Mouse (Mus musculus) heart, postnatal 36 days (tissue): Measurements from ENCODE around the gene Mybpc3. TPM values are rescaled to one million over a fixed set of nuclear protein-coding genes. Genes with fewer than 3 reads are reported as not detected.
"Not testable (repeated sequence)": the region's sequence is repeated elsewhere in the genome, so short reads cannot be mapped to it uniquely, and the experiment has no call there.

ENCODE experiments used
- DNase-seq, 2 experiments: peaks; one replicate each; pipeline ENCODE4 v3.0.0; 2021 to 2022
- intact Hi-C: fragments of 180-260 bp; cut with DNase I; formaldehyde crosslinking; loops from one replicate; pipeline ENCODE4 v1.15.1; 2025
- total RNA-seq, 2 experiments: library from RNA; stranded (reverse); gene quantifications; 2 replicates each; pipeline ENCODE4 v1.2.3; 2021

Gene Mybpc3
- total RNA-seq, 2 experiments from 2014 or later = 1,434 to 1,723 TPM

DNA sequence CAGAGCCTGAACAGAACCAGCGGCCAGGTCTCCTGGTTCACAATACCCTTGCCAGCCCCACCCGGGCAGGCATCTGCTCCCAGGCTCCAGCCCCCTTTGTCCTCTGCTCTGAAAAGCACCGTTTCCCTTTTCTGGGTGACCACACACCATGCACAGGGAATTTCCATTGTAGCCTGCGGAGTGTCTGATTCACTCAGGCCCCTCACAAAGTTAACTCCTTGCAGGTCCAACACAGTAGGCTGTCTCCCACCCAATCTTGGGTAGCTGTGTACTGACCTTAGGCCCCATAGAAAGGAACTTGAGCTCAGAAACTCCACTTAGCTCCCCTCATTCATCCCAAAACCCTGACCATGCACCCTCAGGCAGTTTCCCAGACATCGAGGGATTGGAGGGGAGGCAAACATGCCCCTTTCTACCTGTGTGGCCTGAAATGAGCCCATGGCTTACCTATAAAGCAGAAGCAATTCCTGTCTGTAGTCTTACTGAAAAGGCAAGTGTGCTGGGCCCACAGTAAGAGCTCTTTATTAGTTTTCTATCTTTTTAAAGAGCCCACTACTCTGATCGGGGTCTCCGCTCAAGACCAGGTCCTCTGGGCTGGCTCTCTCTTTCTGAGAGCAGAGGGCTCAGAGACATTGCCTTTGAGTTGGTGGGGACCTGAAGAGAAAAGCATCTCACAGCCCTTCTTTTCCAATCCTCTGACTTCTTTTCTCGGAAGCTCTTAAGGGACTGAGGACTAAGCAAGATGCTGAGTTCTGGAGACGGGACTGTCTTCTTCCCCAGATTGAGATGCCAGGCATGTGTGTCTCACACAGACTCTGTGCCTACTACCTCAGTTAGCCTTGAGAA is 31.3 kb upstream of the Mybpc3 start:
- intact Hi-C loops = no loop called here
- no peak for DNase-seq

DNA sequence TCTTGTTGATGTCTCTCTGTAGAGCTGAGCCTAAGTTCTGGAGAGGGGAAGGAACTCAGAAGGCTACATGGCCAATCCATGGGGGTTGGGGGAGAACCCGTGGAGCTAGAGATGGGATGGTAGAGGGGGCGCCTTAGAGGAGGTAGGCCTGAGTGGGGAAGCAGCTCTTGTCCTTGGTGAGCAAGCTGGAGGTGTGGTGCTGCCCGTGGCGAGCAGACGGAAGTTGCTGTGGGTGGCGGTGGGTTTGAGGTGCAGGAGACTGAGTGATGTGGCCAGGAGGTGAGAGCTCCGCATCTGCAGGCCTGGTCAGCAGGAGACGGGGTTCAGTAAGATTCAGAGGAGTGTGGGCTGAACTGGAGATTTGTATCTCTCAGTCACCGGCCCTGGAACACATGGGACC is 30.5 kb upstream of the Mybpc3 start:
- intact Hi-C loops = no loop called here
- no peak for DNase-seq

- intact Hi-C loops = no loop called here
- DNase-seq = no peak
Measured at GRCm38 (mm10) chr2:91088987-91089386, 29.0 kb upstream of the Mybpc3 start.

DNA sequence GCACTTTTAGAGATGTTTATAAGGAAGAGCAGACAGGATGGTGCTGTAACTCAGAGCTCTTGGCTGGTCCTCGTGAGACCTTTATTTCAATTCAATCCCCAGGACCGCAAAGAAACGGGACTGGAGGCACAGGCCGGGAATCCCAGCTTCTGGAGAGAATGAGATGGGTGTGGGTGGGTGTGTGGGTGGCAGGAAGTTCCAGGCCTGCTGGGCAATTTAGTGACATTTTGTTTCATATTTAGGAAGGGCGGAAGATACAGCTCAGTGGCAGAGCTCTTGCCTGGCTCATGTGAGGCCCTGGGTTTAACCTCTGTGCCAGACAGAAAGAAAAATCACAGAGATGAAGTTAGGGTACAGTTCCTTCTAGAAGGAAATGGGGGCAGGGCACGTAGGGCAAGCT is 27.7 kb upstream of the Mybpc3 start:
- intact Hi-C loops = no loop called here
- no peak for DNase-seq

DNA sequence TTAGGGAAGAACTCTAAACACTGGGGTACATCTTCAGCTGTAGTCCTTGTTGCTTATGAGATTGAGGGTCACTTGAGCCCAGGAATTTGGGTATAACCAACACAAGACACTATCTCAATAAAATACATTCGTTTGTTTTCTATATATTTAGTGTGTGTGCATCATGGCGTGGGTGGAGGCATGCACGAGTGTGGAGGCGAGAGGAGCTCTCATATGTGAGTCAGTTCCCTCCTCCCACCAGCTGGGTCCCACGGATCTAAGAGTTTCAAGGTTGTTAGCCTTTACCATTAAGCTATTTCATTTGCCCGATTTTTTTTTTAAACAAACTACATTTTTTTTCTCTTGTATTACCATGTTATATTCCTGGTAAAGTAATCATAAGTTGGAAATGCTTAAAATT is 27.1 kb upstream of the Mybpc3 start:
- intact Hi-C loops = no loop called here
- DNase-seq = no peak

DNA sequence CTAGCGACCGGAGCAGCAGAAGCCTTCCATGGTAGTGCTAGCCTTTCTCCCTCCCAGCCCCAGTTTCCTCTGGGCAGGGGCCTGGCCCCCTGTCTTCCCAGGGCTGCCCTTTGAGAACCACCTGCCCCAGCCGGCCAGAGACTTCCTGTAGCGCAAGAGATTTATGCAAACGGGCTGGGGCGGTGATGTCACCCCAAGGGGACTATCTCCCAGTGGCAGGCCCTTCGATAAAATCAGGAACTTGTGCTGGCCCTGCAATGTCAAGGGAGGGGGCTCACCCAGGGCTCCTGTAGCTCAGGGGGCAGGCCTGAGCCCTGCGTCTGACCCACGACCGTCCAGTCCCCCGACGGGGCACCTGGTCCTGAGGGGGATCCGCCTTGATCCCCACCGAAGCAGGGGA is 21.4 kb upstream of the Mybpc3 start:
- DNase-seq = no peak
- intact Hi-C loops = no loop called here

DNA sequence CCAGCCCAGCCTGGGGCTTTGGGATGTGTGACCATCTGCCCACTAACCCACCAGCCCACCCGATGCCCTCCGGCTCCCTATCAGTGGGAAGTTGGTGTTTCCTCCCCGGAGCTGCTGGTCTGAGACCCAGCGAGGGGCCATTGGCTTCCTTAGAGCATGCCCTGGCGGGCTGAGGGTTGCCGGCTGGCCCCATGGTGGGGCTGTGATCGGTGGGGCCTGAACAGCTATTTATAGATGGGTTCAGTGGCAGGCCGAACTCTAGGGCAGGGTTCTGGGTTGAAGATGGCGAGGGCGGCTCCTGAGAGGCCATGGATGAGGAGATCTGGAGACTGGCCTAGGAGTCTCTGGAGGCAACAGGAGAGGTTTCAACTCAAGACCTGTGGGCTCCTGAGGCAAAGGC is 20.9 kb upstream of the Mybpc3 start:
- intact Hi-C loops = no loop called here

GRCm38 (mm10) chr2:91098156-91098555 is 19.8 kb upstream of the Mybpc3 start:
- no peak for DNase-seq
- intact Hi-C loops = no loop called here

More for the DNA sequence above, 20.9 kb upstream of the Mybpc3 start:
- no peak for DNase-seq

DNA sequence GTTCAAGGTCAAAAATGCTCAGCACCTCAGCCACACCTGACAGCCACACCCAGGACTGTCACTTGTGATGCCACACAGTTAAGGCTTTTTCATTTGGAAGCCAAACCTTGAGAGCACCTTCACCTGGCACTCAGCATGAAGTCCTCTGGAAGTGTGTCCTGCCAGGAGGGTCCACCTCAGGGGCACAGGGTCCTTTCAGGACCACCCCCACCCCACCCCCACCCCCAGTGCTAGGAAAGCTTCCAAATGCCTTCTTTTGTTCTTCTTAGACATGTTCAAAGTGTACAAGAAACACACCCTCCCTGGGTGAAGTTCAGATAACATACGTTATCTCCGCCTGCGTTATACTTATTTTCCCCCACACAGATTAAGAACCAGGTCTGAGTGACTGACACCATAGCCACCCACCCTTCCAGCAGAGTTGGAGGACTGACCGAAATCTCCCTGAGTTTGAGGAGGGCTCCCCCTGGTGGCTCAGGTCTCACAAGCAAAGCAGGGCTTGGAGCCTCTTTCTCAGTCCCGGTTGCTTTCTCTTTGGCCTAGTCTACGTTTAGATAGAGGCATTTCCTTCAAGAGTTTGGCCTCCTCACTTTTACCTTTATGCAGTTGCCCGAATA is 16.7 kb upstream of the Mybpc3 start:
- intact Hi-C loops = loop anchor here (1.0 to 5.0 kb wide), 3 partner anchors 31 to 235 kb away; partner anchors contain the start of gene Slc39a13
- DNase-seq = peak; percentile 89 to 95

DNA sequence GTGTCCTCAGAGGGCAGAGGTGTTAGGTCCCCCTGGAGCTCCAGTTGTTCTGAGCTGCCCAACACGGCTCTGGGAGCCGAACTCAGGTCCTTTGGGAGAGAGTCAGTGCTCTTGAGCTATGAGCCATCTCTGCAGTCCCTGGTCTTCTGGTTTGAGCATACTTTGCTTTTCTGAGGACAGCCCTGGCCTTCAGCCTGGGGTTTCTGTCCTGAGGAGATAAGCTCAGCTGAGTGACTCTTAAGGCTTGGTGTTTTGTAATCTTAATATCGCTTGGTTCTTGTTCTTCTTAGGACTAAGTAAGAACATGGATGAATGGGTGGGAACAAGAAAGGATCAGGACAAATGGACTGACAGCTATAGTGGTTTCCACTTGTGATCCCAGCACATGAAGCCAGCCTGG is 9.8 kb upstream of the Mybpc3 start:
- DNase-seq = no peak
- intact Hi-C loops = no loop called here

- DNase-seq = no peak
- intact Hi-C loops = no loop called here
Measured at GRCm38 (mm10) chr2:91109241-91109640, 8.7 kb upstream of the Mybpc3 start.

- no peak for DNase-seq
- intact Hi-C loops = no loop called here
Measured at GRCm38 (mm10) chr2:91109807-91110385, 8.0 kb upstream of the Mybpc3 start.

- intact Hi-C loops = no loop called here
- DNase-seq = no peak
Measured at GRCm38 (mm10) chr2:91110429-91110828, 7.5 kb upstream of the Mybpc3 start.

GRCm38 (mm10) chr2:91111832-91112231 is 6.1 kb upstream of the Mybpc3 start:
- intact Hi-C loops, DNase-seq: not testable (repeated sequence)

- intact Hi-C loops = no loop called here
- no peak for DNase-seq
Measured at GRCm38 (mm10) chr2:91112491-91112890, 5.5 kb upstream of the Mybpc3 start.

DNA sequence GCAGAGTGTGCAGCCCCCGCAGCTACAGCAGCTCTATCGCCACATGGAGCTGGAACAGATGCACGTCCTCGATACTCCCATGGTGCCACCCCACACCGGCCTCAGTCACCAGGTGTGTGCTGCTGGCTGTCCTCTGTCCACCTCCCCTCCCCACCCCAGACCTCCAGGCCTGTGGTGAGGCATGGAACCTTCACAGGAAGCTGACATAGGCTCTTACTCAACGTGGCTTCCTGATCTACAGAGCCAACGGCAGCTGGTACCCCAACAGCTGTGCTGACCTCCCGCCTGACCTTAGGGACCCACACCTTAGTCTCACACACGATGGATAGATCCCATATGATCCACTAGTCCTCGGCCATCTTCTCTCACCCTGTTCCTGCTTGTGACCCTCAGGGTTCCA is 4.6 kb upstream of the Mybpc3 start:
- intact Hi-C loops = no loop called here
- no peak for DNase-seq

DNA sequence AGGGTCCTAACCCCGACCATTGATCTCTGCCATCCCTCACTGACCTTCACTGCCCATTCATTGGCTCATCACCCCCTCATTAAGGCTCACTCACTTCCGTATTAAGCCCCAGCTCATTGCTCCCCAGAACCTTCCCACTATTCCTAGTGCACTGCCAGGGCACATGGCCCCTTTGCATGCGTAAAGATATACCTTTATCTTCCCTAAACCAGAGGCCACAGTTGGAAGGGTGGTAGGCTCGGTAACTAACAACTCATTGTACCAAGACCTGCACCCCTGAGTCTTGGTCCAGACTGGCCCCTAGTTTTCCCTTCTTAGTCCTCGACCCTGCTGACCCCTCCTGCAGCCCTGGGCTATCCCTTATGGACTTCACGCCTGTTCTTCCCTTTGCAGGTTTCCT is 4.1 kb upstream of the Mybpc3 start:
- DNase-seq = no peak
- intact Hi-C loops = loop anchor here (2.0 kb wide), 1 partner anchor 367 kb away; no protein-coding TSS in a partner anchor

DNA sequence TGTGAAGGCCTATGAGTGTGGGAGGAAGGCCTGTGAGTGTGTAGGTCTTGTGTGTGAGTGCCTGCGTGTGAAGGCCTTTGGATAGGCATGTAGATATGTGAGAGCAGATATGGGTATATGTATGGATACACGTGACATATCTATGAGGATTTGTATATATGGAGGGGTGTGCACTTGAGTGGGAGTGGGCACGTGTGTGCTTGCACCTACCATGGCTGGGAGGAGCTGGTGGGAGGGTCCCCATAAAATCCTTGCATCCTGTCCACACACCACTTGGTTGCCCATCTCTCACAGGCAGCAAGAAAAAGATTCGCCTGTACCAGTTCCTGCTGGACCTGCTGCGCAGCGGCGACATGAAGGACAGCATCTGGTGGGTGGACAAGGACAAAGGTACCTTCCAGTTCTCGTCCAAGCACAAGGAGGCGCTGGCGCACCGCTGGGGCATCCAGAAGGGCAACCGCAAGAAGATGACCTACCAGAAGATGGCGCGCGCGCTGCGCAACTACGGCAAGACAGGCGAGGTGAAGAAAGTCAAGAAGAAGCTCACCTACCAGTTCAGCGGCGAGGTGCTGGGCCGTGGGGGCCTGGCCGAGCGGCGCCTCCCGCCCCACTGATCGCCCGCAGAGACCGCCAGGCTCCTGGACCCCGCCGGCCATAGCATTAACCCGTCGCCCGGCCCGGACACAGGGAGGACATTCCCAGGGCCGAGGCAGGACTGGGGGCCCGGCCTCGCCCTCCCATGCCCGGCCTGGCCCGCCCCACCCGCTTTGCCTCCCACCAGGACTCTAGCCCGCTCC is 3.0 kb upstream of the Mybpc3 start:
- DNase-seq = peak; percentile 96 to 98
- intact Hi-C loops = loop anchor here (1.0 to 5.0 kb wide), 4 partner anchors 79 to 366 kb away; partner anchors contain the start of gene Pacsin3

DNA sequence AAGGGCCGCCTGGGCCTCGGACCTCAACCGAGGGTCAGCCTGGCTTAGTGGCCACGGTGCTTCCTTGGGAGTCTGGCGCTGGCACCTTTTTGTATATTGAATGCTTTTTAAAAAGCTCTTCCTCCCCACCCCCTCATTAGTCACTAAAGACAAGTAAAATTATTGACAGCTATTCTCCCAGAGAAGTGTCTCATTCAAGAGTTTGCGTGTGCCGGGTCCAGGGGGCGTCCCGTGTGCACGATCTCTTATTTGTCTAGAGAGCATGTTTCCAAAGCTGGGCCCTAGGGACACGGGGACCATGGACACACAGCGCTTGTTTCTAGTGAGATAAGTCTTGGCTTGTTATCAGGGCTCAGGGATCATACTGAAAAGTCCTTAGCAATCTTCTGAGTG is 2.4 kb upstream of the Mybpc3 start:
- no peak for DNase-seq
- intact Hi-C loops = loop anchor here (1.0 to 5.0 kb wide), 4 partner anchors 79 to 365 kb away; partner anchors contain the start of gene Pacsin3

DNA sequence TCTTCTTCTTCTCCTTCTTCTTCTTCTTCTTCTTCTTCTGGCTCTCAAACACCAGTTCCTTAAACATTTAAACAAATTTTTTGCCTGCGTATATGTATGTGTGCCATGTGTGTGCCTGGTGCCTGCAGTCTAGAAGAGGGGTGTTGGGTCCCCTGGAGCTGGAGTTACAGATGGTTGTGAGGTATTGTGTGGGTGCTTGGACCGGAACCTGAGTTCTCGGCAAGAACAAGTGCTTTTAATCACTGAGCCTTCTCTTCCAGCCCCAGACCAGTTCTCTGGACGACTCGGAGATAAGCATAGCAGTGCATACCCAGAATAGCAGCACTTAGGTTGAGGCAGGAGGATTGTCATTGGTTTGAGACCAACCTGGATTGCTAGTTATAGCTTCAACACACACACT is 1.1 kb upstream of the Mybpc3 start:
- no peak for DNase-seq
- intact Hi-C loops = loop anchor here (5.0 kb wide), 2 partner anchors 140 to 160 kb away; partner anchors contain the start of gene Pacsin3

DNA sequence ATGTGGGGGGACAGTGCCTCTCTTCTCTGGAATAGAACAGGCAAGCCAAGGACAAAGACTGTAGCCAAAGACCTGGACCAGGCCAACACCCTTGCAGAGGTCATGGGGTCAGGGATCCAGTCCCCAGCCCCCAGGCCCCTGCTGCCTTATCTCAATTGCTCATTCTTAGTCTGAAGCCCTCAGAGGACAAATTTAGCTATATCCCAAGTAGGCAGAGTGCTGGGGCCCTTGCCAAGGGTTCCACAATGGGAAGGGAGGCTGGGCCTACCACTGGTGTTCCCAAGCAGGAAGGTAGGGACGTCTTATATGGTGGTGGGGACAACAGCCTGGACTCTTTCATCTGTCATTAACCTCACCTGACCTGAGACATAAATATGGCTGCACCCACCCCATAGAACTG is 703 bp downstream of the Mybpc3 start:
- intact Hi-C loops = loop anchor here (5.0 kb wide), 2 partner anchors 139 to 159 kb away; partner anchors contain the start of gene Pacsin3
- peak; percentile 57 to 60 for DNase-seq
